Mouse (Mus musculus) neural tube, postnatal 0 days (tissue): ENCODE results near the gene Bola1. TPM values are rescaled to one million over a fixed set of nuclear protein-coding genes. Genes with fewer than 3 reads are reported as not detected.

Experiments used
- polyA plus RNA-seq: library from polyadenylated mRNA; unstranded; fragments of >200 nt; fragmentation: Nextera tagmentation; extraction: Ambion mirVana; gene quantifications from 2 replicates; pipeline ENCODE4 v1.2.1, GENCODE M21; 2015

Gene Bola1
- 68.0 and 74.2 TPM in 2 replicates for polyA plus RNA-seq

GRCm38 (mm10) chr3:96219661-96220130 is at the start of gene Bola1, which contains the start of gene Hist2h2ab:
Gene Bola1, minus strand, starts transcription at chr3:96219709.
Gene Hist2h2ab, plus strand, starts transcription at chr3:96219865.

GRCm38 (mm10) chr3:96268051-96268775 is 48.7 kb upstream of the Bola1 start, which contains the start of gene Hist2h3b:
Gene Hist2h3b, plus strand, starts transcription at chr3:96268654.

GRCm38 (mm10) chr3:96262979-96263550 is 43.6 kb upstream of the Bola1 start, which contains the start of gene Hist2h4:
Gene Hist2h4, minus strand, starts transcription at chr3:96263311.

GRCm38 (mm10) chr3:96246427-96246856 is 26.9 kb upstream of the Bola1 start, which contains the start of gene Hist2h3c1:
Gene Hist2h3c1, plus strand, starts transcription at chr3:96246685.

GRCm38 (mm10) chr3:96245003-96245886 is 25.7 kb upstream of the Bola1 start, which contains the start of gene Hist2h2aa1:
Gene Hist2h2aa1, plus strand, starts transcription at chr3:96245497.

GRCm38 (mm10) chr3:96239949-96240798 is 20.7 kb upstream of the Bola1 start, which contains the start of gene Hist2h2aa2:
Gene Hist2h2aa2, minus strand, starts transcription at chr3:96240276.

GRCm38 (mm10) chr3:96238954-96239793 is 19.7 kb upstream of the Bola1 start, which contains the start of gene Hist2h3c2:
Gene Hist2h3c2, minus strand, starts transcription at chr3:96239127.

GRCm38 (mm10) chr3:96220765-96221639 is 1.5 kb upstream of the Bola1 start, which contains the start of the genes Hist2h2ac and Hist2h2be:
Gene Hist2h2ac, minus strand, starts transcription at chr3:96220880.
Gene Hist2h2be, plus strand, starts transcription at chr3:96221119.

GRCm38 (mm10) chr3:96180727-96181477 is 38.6 kb downstream of the Bola1 start, which contains the start of gene Sv2a:
Gene Sv2a, plus strand, starts transcription at chr3:96181151.

GRCm38 (mm10) chr3:96172197-96173178 is 47.0 kb downstream of the Bola1 start, which contains the start of gene Sf3b4:
Gene Sf3b4, plus strand, starts transcription at chr3:96172332.

GRCm38 (mm10) chr3:96161869-96162840 is 57.4 kb downstream of the Bola1 start, which contains the start of gene Mtmr11:
Gene Mtmr11, plus strand, starts transcription at chr3:96162004.

